Mouse (Mus musculus) adrenal gland, postnatal 25 days (tissue): ENCODE measurements around the gene Ctrb1. TPM values are rescaled to one million over a fixed set of nuclear protein-coding genes. Genes with fewer than 3 reads are reported as not detected.
A peak's percentile ranks its signal among the peaks of the same experiment; 100 is the strongest.

Experiments
- DNase-seq: peaks from one replicate; pipeline ENCODE4 v3.0.0; 2021; ENCODE audit warnings: mixed read lengths
- total RNA-seq: library from RNA; stranded (reverse); gene quantifications from 2 replicates; pipeline ENCODE4 v1.2.3, GENCODE M21; 2021

The Ctrb1 gene
- total RNA-seq, 1 experiment from 2014 or later, result not detected

DNA sequence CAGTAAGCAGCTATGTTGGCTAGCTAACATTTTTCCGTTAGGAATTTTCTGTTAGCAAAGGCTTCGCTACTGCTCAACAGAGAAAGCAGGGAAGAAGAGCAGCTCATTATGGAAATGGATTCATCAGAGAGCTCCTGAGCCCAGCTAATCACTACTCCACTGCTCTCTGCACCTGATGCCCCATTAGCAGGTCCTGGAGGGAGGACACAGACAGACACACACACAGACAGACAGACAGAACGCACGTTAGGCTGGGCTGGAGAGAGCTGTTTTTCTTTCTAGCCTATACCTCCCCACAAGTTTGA, 26.6 kb upstream of the Ctrb1 start:
- no peak for DNase-seq

DNA sequence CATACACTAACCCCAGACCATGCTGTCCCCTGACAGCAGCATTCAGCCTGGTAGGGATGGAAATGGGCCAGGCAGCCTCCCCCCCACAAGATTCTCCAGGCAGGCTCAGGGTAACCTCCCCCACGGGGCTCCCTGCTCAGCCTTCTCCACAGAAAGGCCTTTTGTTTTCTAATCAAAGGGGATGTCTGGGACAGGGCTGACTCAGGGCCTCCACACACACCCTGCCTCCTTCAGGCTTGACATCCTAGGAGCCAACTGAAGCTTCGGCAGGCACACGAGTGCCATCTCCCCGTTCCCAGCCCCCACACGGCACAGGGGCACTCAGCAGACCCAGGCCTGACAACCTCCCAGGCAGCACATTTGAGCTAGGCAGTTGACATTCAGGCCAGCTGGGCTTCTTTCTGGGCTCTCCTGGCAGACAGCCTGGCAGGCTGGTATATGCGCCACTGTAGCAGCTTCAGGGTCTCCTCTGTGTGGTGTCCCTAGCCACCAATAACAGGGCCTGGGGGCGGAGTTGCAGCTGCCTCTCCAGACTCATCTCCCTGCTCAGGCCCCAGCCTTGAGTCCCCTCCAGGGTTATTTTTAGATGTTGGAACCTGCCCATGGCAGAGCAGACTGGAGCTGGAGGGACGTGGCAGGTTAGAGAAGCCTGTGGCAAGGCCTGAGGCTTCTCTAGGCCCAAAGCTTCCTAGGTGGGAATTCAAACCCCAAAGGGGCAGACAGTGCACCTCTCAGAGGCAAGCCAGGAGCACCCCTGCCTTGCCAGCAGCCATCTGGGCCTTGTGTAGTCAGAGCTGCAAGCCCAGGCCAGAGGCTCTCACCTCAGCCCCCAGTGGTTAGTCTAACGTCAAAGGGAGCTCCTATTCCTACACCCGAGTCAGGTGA, 26.0 kb upstream of the Ctrb1 start:
- peak; percentile 68 for DNase-seq

DNA sequence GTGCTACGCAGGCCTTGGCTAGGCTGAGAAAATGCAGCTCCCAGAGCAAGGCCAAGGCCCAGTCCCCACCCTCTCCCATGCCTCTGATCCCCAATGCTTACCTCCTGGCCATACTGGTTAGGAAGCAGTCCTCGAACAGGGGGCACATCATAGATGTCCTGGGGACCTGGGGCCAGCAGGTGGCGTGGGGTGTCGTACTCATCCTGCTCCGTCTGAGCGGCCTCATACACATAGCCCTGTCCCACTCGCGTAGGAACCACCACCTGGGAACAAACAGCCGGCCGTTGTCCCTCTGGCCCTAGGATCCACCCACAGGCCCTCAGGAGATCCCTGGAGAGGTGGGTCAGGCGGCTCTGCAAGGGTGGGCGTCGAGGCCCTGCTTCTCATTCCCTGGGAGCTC, 24.7 kb upstream of the Ctrb1 start:
- DNase-seq, result no peak

DNA sequence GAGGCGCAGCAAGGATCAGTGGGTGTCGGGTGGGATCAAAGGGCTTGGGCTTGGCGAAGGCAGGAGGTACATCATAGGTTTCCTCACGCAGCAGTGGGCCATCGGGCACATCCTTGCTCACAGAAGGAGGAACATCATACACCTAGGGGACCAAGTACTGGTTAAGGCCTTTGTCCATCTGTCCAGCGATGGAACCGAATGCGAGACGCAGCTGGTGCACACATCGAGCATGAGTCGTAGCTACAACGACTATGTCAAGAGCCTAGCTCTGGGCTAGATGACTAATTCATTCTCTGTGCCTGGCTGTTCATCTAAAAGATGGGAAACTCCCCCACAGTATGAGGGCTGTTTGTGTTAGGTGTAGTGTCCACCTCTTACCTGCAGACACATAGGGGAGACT, 23.5 kb upstream of the Ctrb1 start:
- no peak for DNase-seq

DNA sequence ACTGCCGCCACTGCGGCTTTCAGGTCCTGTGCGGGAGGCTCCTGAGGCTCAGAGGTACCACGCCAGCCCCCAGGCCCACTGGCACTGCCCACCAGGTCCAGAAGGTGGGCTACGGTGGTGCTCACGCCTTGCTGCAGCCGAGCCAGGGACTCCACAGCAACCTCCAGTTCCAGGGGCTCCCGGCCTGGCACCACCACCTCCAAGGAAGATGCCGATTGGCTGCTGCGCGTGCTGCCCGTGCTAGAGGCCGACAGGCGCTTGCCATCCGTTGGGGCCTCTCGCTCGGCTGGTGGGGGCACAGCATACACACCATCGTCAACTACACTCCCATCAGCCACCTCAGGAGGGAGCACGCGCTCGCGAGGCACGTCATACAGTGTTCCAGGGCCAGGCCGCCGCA, 23.0 kb upstream of the Ctrb1 start:
- DNase-seq, result no peak

DNA sequence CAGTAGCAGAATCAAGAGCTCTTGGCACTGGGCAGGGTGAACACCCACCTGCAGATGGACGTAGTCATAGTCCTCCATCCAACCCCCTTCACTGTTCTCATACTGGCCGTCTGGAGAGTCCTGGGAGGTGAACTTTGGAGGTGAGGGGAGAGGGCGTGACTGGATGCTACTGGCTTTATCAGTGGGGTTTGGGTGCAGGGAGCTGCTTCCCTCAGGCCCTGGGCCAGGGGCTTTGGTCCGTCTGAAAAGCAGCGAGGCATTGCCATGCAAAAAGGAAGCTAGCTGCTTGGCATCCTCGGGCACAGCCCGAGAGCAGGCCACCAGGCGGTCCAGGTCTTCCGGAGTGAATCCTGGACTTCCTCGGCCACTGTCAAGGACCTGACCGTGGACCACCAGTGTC, 22.5 kb upstream of the Ctrb1 start:
- no peak for DNase-seq

DNA sequence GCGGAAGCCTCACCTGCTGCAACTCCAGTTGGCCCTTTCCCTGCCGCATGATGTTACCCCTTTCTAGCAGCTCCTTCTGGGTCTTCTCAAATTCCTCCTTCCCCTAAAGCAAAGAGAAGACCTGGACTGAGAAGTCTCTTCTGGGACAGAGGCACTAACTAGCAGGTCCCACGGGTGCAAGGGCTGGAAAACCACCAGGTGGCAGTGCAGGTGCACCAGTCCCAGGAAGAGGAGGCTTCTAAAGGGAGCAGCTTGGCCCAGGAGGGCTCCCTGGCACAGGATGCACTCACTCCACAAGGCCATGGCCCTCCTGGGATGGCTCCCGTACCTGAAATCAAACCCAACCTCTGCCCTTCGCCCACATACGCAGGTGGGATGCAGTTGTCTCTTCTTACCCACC, 21.8 kb upstream of the Ctrb1 start:
- DNase-seq, result peak; percentile 73

DNA sequence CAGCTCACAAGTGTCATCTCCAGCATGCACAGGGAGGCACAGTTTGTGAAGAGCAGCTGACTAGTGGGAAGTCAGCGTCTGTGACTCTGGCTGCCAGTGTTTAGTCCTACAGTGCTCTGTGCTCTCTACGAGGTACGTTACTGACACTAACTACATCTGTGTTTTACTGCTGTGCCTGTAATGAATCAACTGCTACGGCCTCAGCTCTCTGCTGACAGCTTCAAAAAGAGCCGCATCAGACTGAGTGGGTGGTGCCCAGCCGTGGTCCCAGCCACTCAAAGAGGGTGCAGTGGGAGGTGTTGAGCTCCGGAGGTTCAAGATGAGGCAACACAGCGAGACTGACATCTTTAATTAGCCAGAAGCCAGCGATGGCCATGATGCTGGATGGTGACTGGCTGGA, 21.3 kb upstream of the Ctrb1 start:
- no peak for DNase-seq

DNA sequence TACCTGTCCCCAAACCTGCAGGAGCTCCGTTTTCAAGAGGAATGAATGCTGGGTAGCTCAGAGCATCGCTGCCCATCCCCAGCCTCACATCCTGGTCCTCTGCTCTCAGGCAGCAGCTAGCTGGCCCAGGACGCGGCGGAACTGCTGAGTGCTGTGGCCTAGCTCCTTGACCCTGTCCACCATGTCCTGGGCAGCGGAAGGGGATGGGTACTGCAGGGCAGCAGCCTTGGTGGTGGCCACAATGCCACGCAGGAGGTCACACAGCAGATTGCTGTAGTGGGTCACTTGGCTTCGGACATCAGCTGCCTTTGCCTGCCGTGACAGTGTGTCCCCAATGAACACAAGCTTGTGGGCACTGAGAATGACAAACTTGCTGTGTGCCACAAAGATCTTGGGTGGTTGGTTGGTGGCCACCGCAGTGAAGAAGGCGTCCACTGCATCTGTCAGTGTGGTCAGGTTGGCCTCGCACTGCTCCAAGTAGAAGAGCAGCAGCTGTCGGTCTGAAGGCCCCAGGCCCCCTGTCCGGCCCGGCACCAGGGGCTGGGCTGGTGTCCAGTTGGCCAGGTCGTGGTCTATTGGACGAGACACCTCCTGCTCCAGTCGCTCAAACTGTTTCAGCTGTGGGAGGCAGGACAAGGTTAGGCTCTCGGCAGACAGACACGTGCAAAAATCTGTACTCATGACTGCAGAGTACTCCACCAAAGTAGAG, 20.1 kb upstream of the Ctrb1 start:
- no peak for DNase-seq

DNA sequence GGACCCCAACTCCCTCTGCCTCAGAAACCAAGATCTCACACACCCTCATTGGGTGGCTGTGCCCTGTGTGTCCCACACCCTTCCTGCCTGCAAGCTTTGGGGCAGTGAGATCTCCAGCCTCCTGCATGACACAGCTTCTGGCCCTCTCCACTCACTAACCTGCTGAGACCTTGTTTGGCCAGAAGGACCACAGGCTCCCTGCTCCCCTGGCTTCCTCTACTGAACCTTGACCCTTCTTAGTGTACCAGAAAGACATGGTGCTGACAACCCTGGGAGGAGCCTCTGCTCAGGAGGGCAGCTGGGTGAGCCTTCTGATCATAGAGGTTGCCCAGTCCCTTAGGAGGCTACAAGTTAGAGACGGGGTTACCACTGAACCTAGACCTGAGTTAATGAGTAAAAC, 18.4 kb upstream of the Ctrb1 start:
- DNase-seq, result no peak

DNA sequence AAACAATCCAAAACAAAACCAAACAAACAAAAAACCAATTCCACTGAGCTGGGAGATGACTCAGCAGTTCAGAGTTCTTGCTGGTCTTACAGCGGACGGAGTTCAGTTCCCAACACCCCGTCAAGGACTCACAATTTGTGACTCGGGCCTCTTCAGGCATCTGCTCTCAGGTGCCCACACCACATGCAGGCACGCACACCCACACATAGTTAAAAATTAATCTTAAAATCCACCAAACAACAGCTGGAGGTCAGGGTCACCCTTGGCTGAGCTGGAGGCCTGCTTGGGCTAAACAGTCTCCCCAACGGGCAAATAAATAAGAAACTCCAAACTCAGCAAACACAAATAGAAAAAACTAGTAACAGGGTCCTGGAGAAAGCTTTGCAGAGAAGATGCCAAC, 17.5 kb upstream of the Ctrb1 start:
- no peak for DNase-seq

DNA sequence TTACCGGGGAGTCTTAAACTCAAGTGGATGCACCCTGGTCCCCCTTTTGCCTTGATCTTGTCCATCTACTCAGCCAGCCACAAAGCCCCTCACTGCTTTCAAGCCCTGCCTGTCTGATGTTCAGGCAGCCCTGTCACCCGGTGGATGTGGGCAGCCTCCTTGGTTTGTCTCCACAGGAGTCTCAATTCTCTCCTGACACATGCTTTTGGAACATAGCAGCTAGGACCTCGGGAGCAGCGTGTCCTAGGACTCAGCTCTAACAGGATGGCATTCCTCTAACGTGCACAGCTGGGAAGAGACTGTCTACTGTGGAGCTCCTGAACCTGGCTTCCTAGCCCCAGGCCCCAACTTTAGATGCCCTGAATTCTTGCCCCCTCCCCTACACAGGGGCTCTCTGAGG, 14.9 kb upstream of the Ctrb1 start:
- DNase-seq, result no peak

DNA sequence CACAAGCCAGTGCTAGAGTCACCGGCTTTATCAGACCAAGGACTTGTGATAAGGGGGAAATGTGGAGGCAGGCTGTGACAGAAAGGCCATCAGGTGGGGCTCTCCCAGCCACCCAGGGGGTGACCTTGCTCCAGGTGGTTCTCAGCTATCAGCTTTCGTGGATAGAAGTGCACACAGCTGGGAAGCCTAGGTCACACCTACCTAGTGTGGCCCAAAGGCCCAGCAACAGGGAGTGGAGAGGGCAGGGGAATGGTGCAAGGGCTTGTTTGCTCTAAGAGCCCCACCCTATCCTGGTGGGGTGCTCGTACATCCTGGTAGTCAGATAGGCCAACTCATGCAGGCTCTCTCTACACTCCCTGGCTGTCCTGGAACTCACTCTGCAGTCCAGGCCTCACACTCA, 14.4 kb upstream of the Ctrb1 start:
- DNase-seq, result no peak

DNA sequence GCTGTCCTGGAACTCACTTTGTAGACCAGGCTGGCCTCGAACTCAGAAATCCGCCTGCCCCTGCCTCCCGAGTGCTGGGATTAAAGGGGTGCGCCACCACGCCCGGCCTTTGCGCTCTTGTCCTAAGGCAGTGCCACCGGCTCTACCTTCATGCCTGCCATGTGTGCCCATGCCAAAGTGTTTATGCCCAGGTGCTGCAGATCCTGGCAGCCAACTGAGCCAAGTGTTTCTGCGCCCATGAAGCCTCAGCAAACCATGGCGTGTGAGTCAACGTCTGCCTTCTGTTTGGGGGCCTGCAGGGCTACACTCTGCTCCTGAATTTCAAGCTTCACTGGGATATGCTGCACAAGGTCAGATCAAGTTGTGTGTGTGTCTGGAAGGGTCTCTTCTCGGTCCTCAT, 13.8 kb upstream of the Ctrb1 start:
- DNase-seq, result no peak

DNA sequence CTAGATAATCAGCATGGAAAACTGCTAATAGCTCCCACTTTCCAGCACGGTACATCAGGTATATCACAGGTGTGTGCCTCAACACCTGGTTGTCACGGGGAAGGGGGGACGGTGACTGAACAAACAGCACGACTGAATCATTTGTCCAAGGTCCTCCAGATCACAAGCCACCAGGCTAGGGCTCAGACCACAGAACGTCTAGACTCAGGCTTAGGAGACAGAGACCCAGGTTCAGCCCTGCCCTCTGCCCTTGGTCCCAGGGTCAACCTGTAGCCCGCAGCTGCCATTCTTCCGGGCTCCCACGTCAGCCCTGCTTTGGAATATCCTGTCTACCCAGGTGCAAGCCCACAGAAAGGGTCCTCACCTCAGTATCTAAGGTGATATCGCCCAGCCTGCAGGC, 10.6 kb upstream of the Ctrb1 start:
- no peak for DNase-seq

DNA sequence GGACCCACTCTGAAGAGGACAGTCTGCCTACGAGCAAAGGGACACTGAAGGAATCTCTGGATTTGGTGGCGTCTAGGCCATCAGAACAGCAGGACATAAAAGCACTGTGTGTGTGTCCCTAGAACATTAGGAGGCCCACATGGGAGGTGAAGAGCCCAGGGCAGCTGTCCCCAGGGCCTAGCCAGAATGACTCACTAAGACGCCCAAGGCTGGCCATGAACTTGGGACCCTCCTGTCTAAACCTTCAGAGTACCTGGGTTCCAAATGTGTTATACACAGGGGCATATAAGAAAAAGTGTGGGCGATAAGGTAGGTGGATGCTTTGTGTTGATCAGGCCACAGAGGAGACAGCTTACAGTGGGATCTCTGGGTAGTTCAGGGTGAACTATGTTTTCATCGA, 9.9 kb upstream of the Ctrb1 start:
- no peak for DNase-seq

DNA sequence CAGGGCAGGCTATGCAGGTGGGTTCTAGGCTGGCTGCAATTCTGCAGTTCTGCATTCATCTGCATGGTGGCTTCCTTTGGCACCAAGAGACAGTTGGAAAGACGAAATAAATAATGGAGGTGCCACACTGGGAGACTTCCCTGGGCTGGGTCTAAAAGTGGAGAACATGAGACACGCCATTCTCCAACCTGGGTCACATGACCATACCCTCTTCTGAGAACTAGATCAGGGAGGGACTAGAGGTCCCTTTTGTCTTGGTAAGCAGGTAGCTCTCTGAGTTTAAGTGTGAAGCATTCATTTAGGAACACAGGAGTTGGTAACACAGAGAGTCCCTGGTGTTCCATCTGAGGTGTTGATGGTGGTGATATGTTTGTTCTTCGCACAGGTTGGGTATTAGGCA, 9.4 kb upstream of the Ctrb1 start:
- no peak for DNase-seq

DNA sequence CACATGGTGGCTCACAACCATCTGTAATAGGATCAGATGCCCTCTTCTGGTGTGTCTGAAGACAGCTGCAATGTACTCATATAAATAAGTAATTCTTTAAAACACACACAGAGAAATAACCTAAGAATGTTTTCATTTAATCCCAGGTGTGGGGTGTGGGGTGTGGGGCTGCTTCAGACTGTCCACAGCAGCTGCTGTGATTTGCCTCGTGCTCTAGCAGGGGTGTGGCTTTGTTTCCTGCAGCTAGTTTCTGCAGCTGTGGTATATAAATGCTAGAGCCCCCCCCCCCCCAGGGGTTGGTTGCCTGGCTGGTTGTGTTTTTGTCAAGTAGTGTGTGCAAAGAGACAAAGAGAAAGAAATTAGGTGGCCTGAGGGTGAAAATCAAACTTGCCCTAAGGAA, 8.2 kb upstream of the Ctrb1 start:
- DNase-seq, result no peak

DNA sequence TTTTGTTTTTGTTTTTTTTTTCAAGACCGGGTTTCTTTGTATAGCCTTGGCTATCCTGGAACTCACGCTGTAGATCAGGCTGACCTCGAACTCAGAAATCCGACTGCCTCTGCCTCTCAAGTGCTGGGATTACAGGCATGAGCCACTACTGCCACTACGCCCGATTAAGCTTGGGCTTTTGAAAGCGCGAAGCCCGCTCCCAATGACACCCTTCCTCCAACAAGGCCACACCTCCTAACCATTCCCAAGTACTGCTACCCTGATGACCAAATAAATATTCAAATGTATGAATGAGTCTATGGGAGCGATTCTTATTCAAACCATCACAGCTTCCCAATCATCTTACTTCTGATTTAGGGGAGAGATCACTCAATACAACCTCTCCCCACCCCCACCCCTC, 6.8 kb upstream of the Ctrb1 start:
- no peak for DNase-seq

DNA sequence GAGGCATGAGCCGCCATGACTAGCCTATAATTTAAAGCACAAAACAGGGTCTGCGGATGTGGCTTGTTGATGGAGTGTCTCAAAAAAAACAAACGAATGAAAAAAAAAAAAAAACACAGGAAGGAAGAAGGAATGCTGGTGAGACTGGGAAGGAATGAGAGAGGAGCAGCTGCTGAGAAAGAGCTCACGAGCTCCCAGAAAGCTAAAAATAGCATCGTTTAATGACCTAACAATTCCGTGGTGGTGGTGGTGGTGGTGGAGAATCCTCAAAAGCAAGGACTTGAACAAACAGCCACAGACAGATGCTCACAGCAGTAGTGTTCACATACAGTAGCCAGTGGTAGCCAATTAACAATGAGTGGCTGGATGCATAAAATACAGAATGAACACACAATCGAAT, 4.6 kb upstream of the Ctrb1 start:
- DNase-seq, result no peak

DNA sequence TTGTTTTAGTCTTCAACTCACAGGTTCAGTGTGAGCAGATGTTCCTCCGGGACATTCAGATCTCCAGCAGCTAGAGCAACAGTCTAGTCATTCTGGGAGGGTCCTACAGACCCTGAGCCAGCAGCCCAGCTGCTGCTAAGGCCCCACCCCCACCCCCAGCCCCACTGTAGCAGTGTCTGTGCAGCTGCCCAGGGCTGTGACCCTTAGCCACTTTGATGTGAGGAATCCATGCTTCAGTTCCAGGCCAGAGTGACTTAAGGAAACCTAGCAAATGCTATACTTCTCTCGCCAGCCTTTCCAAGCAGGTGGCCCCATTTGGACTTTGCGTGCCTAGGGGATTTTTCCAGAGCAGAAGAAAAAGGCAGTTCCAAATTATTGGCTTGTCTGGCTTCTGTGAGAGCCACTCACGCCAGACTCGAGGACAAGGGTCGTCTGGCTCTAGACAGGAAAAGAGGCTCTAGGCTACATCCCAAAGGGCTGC, 2.5 kb upstream of the Ctrb1 start:
- no peak for DNase-seq

DNA sequence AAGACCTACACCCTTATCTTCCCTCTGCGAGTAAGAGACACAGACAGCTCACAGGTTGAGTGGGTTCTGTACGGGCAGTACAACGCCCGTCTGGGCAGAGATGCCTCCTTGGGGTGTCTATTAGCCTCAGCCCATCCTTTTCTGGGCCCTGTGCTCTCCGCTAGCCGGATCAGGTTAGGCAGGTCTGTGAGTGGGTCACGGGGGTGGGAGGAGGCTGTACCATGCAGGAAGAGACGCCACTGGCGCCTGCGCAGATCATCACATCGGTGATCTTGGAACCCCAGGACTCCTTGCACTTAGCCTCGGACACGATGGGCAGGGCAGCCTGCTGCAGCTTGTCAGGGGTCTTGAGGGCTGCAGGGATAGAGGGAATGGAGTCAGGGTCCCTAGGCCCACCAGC, 3.9 kb downstream of the Ctrb1 start:
- DNase-seq, result no peak

DNA sequence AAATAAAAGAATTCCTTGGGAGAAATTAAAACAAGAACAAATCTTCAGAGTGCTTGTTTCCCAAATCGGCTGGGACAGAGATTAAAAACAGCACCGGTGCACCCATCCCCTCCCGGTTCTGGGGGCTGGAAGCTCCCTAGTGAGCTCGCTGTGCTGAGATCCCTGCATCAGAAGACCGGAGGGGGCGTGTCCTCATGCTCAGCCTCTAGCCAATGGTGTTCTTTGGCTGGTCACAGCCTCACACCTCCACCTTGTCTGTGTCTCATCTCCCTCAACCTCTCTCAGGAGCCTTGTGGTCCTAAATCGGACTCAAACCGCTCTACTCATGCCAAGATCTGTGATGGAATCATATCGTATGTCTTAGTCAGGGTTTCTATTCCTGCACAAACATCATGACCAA, 8.3 kb downstream of the Ctrb1 start:
- DNase-seq, result no peak

DNA sequence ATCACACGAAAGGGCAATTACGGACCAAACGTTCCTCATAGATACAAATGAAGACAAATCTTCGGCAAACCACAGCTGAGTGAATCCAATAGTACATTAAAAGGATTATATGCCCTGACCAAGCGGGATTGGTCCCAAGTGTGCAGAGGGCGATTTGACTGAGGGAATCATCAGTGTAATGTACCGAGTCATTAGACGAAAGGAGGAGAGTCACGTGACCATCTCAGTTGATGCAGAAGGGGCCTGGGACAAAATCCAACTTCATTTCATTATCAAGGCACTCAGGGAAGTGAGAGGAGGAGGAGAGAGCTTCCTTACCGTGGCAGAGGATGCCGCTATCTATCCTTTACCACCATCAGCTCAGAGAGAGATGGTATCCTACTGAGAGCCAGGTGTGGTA, 9.7 kb downstream of the Ctrb1 start:
- no peak for DNase-seq
